Mouse (Mus musculus) mature B cell (primary cell): Measurements from ENCODE around the gene Sgo1.

Experiments
- in situ Hi-C: fragments of 300-500 bp; cut with MboI; formaldehyde crosslinking; loops from 2 replicates; pipeline ENCODE4 v1.14.3; 2019

Gene Sgo1

GRCm38 (mm10) chr17:53650251-53650661 lies 38.9 kb downstream of the Sgo1 start:
- in situ Hi-C loops: no loop called here

GRCm38 (mm10) chr17:53643360-53643759 lies 45.8 kb downstream of the Sgo1 start:
- in situ Hi-C loops: no loop called here

GRCm38 (mm10) chr17:53631344-53631743 lies 57.8 kb downstream of the Sgo1 start:
- in situ Hi-C loops: no loop called here

- in situ Hi-C loops: no loop called here
These were observed 61.0 kb downstream of the Sgo1 start for GRCm38 (mm10) chr17:53628131-53628530.

- in situ Hi-C loops: no loop called here
These were observed 61.6 kb downstream of the Sgo1 start for GRCm38 (mm10) chr17:53627497-53627896.

GRCm38 (mm10) chr17:53626160-53626559 lies 63.0 kb downstream of the Sgo1 start:
- in situ Hi-C loops: no loop called here
